Mouse (Mus musculus): ENCODE measurements around the gene Dpf3.

- TF ChIP-seq CTCF (IDR thresholded peaks at IDR 0.05; ENCODE audit: low read depth) (no peak), EP300 (IDR thresholded peaks at IDR 0.05; ENCODE audit: low read depth) (no peak)
These were observed 238.9 kb downstream of the Dpf3 start for GRCm38 (mm10) chr12:83248636-83249035.
